Mouse (Mus musculus) liver, postnatal 0 days (tissue): ENCODE data around the gene Slc24a3.

ENCODE experiments used
- CTCF ChIP-seq: sonication (generic); IDR thresholded peaks from 2 replicates; pipeline ENCODE4 v1.5.1; 2016; ENCODE audit warnings: antibody characterized with exemption, low read depth
- EP300 ChIP-seq: IDR thresholded peaks from 2 replicates; pipeline ENCODE4 v1.6.1; 2016; ENCODE audit warnings: antibody characterized with exemption, low read depth, mild to moderate bottlenecking

- TF ChIP-seq CTCF, result no peak
- no peak for TF ChIP-seq EP300
Observed at GRCm38 (mm10) chr2:145404818-145405531, 237.4 kb downstream of the Slc24a3 start.
